Mouse (Mus musculus): ENCODE results near the gene Sprtn. TPM values are rescaled to one million over a fixed set of nuclear protein-coding genes. Genes with fewer than 3 reads are reported as not detected.

The Sprtn gene
- total RNA-seq, 2 experiments from 2014 or later, result 15.7 to 19.6 TPM

DNA sequence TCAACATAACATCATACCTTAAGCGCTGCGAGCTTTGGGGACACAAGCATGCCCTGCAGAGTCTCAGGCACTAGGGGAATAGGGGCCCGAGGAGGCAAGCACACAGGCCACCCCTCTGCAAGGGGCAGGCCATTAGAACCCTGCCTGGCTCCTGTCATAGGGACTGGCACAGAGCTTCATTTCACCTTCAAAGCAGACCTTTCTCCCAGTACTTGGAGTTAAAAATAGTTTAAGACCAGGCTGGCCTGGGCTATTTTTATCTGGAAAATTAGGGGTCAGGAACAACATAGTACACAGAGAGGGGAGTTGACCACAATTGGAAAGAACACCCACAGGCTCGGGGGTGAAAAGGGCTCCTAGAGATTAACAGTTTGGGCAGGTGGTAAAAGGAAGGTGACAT lies 39.6 kb downstream of the Sprtn start:
- no peak for ATAC-seq (replicated peaks; ENCODE audit: poor library complexity)

DNA sequence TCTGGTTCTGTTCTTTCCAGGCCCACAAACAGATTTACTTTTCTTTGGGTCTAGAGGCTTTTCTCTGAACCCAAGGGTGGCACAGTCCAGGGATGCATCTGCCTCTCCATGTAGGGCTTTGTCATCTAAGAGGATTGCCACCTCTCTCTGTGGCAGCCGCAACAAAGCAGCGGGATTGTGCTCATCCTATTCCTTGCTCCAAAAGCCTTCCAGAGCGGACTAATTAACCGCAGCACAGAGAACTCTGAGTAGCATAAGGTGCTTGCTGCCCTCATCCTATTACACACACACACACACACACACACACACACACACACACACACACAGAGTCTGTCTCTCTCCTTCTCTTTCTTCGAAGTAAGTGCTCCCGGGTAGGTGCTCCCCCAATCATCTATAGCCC lies 46.1 kb downstream of the Sprtn start:
- ATAC-seq (replicated peaks; ENCODE audit: poor library complexity), result no peak

DNA sequence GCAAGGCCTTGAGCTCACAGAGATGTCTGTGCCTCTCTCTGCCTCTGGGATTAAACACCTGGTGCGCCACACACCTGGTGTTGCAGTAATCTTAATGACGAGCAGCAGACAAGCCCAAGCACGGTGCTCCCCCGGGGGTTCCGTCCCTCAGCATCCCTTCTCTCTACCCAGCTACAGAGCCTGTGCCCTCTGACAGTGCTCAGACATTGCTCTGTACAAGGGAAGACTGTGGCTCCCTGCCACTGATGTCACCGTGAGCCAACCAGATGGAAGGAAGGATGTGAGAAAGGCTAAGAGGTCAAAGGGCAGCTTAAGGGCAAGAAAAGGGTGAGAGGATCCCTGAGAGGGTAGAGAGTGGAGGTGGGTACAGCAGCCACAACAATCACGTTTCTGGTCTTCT lies 46.7 kb downstream of the Sprtn start:
- no peak for ATAC-seq (replicated peaks; ENCODE audit: poor library complexity)

DNA sequence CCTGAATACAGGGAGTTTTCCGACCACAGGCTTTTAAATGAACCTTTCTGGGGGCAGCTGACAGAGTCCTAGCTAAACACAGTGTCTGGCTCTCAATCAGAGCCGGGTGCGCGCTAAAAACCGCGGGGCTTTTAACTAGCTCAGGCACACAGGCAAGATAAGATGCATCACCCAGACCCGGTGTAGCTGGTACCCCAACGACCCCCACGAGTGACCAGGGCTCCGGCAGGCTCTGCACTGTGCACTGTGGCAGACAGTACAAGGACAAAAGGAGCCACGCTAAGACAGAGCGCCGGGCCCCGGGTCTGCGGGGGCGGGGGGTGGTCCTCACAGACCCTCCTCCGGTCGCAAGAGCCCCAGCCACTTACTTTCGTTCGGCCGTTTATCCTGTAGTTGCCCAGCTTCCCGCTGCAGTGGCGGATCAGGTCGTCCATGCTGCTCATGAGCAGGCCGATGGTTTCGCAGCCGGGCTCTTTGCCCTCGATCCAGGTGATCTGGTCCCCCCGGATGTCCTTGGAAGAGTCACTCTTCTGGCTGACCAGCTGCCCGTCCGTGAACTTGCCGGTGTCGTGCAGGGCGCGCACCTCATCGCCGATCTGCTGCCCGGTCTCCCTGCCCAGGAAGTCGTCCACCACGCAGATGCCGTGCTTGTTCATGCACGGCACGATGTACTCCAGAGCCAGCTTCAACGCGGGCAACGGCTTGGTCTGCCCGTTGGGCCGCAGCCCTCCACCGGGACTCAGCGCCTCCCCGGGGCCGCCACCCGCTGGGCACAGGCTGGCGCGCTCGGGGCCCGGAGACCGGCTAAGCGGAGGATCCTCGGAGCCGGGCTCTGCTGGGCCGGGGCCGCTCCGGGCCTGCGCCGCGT lies 50.4 kb downstream of the Sprtn start:
- peak; percentile 26 for ATAC-seq (replicated peaks; ENCODE audit: poor library complexity)

DNA sequence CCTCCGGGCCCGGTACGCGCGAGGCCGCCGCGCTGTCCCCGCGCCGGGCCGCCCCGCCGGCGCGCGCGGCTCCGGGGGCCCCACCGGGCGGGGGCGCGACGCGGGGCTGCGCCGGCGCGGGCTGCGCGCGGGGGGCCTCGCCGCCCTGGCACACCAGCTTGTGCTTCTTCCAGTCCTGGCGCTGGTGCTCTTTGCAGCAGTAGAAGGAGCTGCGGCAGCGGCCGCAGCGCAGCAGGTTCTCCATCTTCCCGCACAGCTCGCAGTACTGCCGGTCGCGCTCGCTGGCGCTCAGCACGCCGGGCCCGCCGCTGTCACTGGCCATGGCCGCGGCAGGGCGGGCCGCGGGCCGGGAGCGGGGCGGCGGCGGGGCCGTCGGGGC lies 51.0 kb downstream of the Sprtn start:
- ATAC-seq (replicated peaks; ENCODE audit: poor library complexity), result no peak

DNA sequence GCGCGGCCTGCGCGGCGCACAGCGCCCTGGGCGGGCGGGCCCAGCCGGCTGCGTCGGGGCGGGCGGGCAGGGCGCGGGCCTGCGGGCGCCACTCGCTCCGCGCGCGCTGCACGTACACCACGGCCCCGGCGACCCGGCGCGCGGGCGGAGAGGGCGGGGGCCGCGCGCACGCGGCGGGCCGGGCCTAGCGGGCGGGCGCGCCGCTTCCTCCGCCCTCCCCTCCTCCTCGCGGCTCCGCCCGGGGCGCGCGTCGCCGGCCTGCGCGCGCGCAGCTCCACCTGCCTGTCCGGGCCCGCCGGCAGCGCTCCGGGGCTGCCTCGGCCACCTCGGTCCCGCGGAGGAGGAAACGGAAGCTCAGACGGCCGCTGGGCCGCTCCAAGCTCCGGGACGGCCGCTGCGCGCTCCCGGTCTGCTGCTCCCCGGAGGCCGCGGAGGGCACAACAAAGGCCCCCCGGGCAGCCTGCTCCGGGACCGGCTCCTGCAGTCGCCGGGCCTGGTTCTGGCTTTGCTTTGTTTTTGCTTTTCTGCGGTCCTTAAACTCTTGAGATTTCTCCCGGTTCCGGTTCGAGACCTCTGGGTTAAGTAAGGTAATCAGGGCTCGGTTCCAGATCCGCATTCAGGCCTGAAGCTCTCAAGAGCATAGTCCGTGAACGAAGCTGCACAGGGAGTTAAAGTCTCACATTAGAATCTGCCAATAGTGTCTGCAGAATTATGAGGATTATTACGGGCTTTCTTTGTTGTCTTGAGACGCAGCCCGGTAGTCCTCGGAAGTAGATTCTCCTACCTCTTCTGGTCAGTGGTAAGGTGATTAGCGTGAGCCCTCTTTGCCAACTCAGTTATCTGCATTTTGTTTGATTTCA lies 51.8 kb downstream of the Sprtn start, which contains the start of gene Egln1:
Gene Egln1 (minus strand): TSS at position 116 of the 860 bp plus-strand sequence.
- peak; percentile 66 for ATAC-seq (replicated peaks; ENCODE audit: poor library complexity)

DNA sequence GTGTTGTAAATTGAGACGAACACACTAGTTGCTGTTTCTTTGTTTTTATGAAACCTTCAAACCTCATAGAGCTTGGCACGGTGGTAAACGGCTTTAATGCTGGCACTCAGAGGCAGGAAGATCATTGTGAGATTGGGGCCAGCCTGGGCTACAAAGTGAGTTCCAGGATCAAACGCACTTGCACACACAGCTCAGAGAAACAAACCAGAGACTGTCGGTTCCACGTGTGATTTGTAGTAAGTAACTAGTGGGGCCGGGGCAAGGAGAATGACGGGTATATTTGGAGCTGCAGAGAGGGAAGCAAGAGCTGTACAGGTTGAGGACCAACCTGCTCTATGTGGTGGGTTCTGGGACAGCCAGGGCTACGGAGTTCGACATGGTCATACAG lies 52.4 kb downstream of the Sprtn start:
- no peak for ATAC-seq (replicated peaks; ENCODE audit: poor library complexity)

DNA sequence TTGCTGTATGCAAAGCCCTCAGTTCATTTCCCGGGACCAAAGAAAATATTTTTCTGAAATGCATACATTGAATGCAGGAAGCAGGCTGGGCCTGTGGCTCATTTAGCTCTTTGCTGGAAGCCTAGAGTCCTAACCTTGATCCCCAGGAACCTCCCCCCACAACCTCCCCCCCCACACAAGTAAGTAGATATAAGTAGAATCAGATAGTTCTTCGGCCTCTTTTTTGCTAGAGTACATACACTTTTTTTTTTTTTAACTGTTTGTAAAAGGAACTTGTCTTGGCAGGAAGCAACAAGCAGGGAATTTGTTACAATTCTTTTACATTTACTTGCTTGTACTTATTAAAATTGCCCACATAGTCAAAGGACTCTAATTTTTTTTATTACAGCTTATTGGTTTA lies 53.2 kb downstream of the Sprtn start:
- no peak for ATAC-seq (replicated peaks; ENCODE audit: poor library complexity)

DNA sequence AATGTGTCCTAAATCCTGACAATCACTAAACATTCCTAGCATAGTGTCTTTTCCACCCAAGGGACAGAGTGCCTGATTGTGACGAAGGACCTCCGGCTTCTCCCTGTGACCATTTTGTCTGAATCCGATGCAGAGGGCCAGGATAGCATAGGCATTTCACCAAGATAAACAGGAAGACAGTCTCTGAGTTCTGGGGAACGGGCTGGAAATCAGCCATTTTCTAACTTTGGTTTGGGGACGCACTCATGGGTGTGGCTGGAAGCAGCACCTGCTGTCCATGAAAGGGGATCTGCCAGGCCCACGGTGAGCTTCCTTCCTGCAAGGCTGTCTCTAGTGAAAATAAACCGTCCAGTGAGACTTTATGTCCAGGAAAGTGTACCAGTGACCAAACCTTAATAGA lies 55.5 kb downstream of the Sprtn start:
- no peak for ATAC-seq (replicated peaks; ENCODE audit: poor library complexity)

DNA sequence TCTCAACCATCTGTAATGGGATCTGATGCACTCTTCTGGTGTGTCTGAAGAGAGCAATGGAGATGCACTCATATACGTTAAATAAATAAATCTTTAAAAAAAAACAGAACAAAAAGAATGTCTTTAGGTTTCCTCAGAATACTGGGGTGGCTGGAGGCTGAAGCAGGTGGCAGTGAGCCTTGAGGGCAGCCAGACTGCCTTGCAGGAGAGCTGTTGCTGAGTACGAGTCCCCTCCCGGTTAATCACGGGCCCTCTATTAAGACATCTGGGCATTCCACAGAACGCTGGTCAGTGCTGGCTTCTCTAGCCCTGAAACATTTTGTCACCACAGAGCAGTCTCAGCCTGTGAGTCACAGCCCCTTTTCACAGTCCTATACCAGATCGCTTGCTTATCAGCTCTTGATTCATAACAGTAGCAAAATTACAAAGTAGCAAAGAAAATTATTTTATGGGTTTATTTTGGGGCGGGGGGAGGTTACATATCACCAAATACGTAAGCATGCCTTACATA lies 56.9 kb downstream of the Sprtn start:
- no peak for ATAC-seq (replicated peaks; ENCODE audit: poor library complexity)

Other genes starting within 250 kb of the Sprtn start
- gene 2310022B05Rik, start 234.5 kb upstream of the Sprtn start, total RNA-seq (2015), result 6.3 and 7.0 TPM in 2 replicates
- gene 2310022B05Rik, start 234.5 kb upstream of the Sprtn start, total RNA-seq (2017), result 3.0 and 3.1 TPM in 2 replicates
- gene Ttc13, start 175.9 kb upstream of the Sprtn start, total RNA-seq (2015), result 49.9 and 51.7 TPM in 2 replicates
- gene Ttc13, start 175.9 kb upstream of the Sprtn start, total RNA-seq (2017), result 52.1 and 52.3 TPM in 2 replicates
- gene Arv1, start 175.7 kb upstream of the Sprtn start, total RNA-seq (2015), result 10.1 and 13.3 TPM in 2 replicates
- gene Arv1, start 175.7 kb upstream of the Sprtn start, total RNA-seq (2017), result 4.0 and 5.8 TPM in 2 replicates
- gene Fam89a, start 146.1 kb upstream of the Sprtn start, total RNA-seq (2015), result not detected in 2 replicates
- not detected in 2 replicates for gene Fam89a, start 146.1 kb upstream of the Sprtn start, total RNA-seq (2017)
- gene Trim67, start 104.8 kb upstream of the Sprtn start, total RNA-seq (2015), result not detected in 2 replicates
- 0.07 TPM in 1 of 2 replicates, not detected in the other for gene Trim67, start 104.8 kb upstream of the Sprtn start, total RNA-seq (2017)
- gene Gnpat, start 34.9 kb upstream of the Sprtn start, total RNA-seq (2015), result 108 and 116 TPM in 2 replicates
- 103 and 104 TPM in 2 replicates for gene Gnpat, start 34.9 kb upstream of the Sprtn start, total RNA-seq (2017)
- gene 2810004N23Rik, start 34.8 kb upstream of the Sprtn start, total RNA-seq (2015), result 29.7 and 35.7 TPM in 2 replicates
- 68.5 and 72.1 TPM in 2 replicates for gene 2810004N23Rik, start 34.8 kb upstream of the Sprtn start, total RNA-seq (2017)
- 7.9 and 8.7 TPM in 2 replicates for gene Exoc8, start 181 bp upstream of the Sprtn start, total RNA-seq (2015)
- gene Exoc8, start 181 bp upstream of the Sprtn start, total RNA-seq (2017), result 12.8 and 17.7 TPM in 2 replicates
- 30.2 and 32.0 TPM in 2 replicates for gene Egln1, start 51.4 kb downstream of the Sprtn start, total RNA-seq (2015)
- 21.9 and 25.0 TPM in 2 replicates for gene Egln1, start 51.4 kb downstream of the Sprtn start, total RNA-seq (2017)
- gene Tsnax, start 115.1 kb downstream of the Sprtn start, total RNA-seq (2015), result 52.7 and 57.6 TPM in 2 replicates
- 71.7 and 88.4 TPM in 2 replicates for gene Tsnax, start 115.1 kb downstream of the Sprtn start, total RNA-seq (2017)
- gene Disc1, start 156.3 kb downstream of the Sprtn start, total RNA-seq (2015), result 1.0 and 1.2 TPM in 2 replicates
- gene Disc1, start 156.3 kb downstream of the Sprtn start, total RNA-seq (2017), result 1.1 and 1.4 TPM in 2 replicates

Measured in megakaryocyte progenitor cell, adult 5-6 weeks (primary cell).